Mouse (Mus musculus) midbrain, embryonic 15.5 days (tissue): ENCODE data around the gene Olfr963. TPM values are rescaled to one million over a fixed set of nuclear protein-coding genes. Genes with fewer than 3 reads are reported as not detected.
A peak's percentile ranks its signal among the peaks of the same experiment; 100 is the strongest.

Source experiments
- ATAC-seq: fragments of 200-750 bp; cut with Nextera tagmentation; replicated peaks from 2 replicates; pipeline ENCODE4 v1.8.0; 2017; ENCODE audit warnings: moderate TSS enrichment
- H3K27ac ChIP-seq: fragments of 300-500 bp; sonication (generic); 2 replicates; pipeline ENCODE4 v1.5.1; 2015; ENCODE audit warnings: mild to moderate bottlenecking, inconsistent platforms
- H3K27me3 ChIP-seq: fragments of 300-500 bp; sonication (generic); replicated peaks from 2 replicates; pipeline ENCODE4 v1.6.1; 2015; ENCODE audit warnings: inconsistent platforms
- H3K36me3 ChIP-seq: fragments of 300-500 bp; sonication (generic); replicated peaks from 2 replicates; pipeline ENCODE4 v1.6.1; 2015; ENCODE audit warnings: inconsistent platforms
- H3K4me1 ChIP-seq: fragments of 300-500 bp; sonication (generic); 2 replicates; pipeline ENCODE4 v1.6.1; 2015; ENCODE audit warnings: inconsistent platforms
- H3K4me2 ChIP-seq: fragments of 300-500 bp; sonication (generic); 2 replicates; pipeline ENCODE4 v1.6.1; 2015; ENCODE audit warnings: inconsistent platforms, mild to moderate bottlenecking, moderate library complexity
- H3K4me3 ChIP-seq: fragments of 300-500 bp; sonication (generic); 2 replicates; pipeline ENCODE4 v1.5.1; 2015; ENCODE audit warnings: mild to moderate bottlenecking, inconsistent platforms
- H3K9ac ChIP-seq: fragments of 300-500 bp; sonication (generic); 2 replicates; pipeline ENCODE4 v1.6.1; 2015; ENCODE audit warnings: mild to moderate bottlenecking, inconsistent platforms
- H3K9me3 ChIP-seq: fragments of 300-500 bp; sonication (generic); 2 replicates; pipeline ENCODE4 v1.6.1; 2016; ENCODE audit warnings: inconsistent platforms
- WGBS: fragments of 180-500 bp; shearing (Covaris S2); methylation state at CpG from one replicate; pipeline ENCODE4 v1.1.7; 2015; ENCODE audit warnings: mixed read lengths; 5-methylcytosine and 5-hydroxymethylcytosine counted together
- polyA plus RNA-seq: library from polyadenylated mRNA; unstranded; fragments of >200 nt; fragmentation: Nextera tagmentation; extraction: Ambion mirVana; gene quantifications from 2 replicates; pipeline ENCODE4 v1.2.1, GENCODE M21; 2015

The Olfr963 gene
- polyA plus RNA-seq = not detected in 2 replicates

DNA sequence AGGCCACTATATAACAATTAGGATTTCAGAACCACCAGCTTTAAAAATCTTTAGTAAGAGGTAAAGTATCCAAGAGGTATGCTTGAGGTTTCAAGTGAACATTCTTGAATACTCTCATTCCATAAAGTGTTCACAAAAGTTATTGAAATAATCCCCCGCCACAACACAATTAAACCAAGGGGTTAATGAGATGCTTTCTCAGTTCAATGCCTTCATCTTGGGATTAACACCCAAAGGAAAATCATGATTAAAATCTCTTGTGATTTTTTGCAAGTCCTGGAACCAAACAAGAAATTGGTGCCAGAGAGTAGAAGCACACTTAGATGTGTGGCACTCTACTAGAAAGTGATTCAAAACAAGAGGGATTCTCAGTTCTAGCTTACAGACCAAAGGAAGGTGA, at the start of gene Olfr963:
Olfr963 (plus strand) TSS at position 301 of the 400 bp plus-strand sequence.
- H3K27me3 ChIP-seq = no peaks in the 10 kb centered on the region
- H3K9me3 ChIP-seq = no peaks in the 10 kb centered on the region
- ATAC-seq = no peak
- H3K4me1 ChIP-seq = no peaks in the 10 kb centered on the region
- H3K36me3 ChIP-seq = no peaks in the 10 kb centered on the region
- no peak within 1 kb of the TSS for H3K9ac ChIP-seq
- no peak within 1 kb of the TSS for H3K27ac ChIP-seq
- H3K4me3 ChIP-seq = no peak within 1 kb of the TSS
- H3K4me2 ChIP-seq = no peak within 1 kb of the TSS
- WGBS = 84% methylated on average over 1 of the region's 1 CpGs

- no peak within 1 kb of the TSS for H3K4me3 ChIP-seq
- no peaks in the 10 kb centered on the region for H3K36me3 ChIP-seq
- H3K27ac ChIP-seq = no peak within 1 kb of the TSS
- H3K4me2 ChIP-seq = no peak within 1 kb of the TSS
- H3K27me3 ChIP-seq = no peaks in the 10 kb centered on the region
- ATAC-seq = no peak
- no peaks in the 10 kb centered on the region for H3K4me1 ChIP-seq
- no peaks in the 10 kb centered on the region for H3K9me3 ChIP-seq
- no peak within 1 kb of the TSS for H3K9ac ChIP-seq
- 64% methylated on average over 1 of the region's 1 CpGs for WGBS
Measured at GRCm38 (mm10) chr9:39621073-39621472, 45.9 kb upstream of the Olfr963 start, which contains the start of gene Olfr960. Olfr960 (plus strand) TSS chr9:39621373.

DNA sequence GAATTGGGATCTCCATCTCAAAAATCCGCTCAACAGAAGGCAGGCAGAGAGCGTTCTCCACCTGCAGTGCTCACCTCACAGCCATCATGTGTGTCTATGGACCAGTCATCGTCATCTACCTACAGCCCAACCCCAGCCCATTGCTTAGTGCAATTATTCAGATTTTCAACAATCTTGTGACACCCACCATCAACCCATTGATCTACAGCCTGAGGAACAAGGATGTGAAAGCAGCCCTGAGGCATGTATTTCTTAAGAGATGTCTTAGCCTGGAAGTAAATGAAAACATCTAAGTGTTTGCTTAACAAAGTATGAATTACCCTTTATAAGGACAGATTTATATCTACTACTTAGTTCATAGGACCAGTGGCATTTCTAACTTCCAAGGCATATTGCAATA, 43.2 kb upstream of the Olfr963 start:
- Histone ChIP-seq H3K36me3 (no peaks in the 10 kb centered on the region), H3K27ac (no peak overlapping the region), H3K27me3 (no peaks in the 10 kb centered on the region), H3K9me3 (no peaks in the 10 kb centered on the region), H3K4me1 (no peaks in the 10 kb centered on the region), H3K4me3 (no peak overlapping the region), H3K9ac (no peak overlapping the region), H3K4me2 (no peak overlapping the region)
- WGBS = 90% methylated on average over 3 of the region's 3 CpGs
- ATAC-seq = no peak

GRCm38 (mm10) chr9:39624711-39625110, 42.3 kb upstream of the Olfr963 start:
- Histone ChIP-seq H3K4me2 (no peak overlapping the region), H3K27me3 (no peaks in the 10 kb centered on the region), H3K27ac (no peak overlapping the region), H3K4me3 (no peak overlapping the region), H3K9me3 (no peaks in the 10 kb centered on the region), H3K36me3 (no peaks in the 10 kb centered on the region), H3K4me1 (no peaks in the 10 kb centered on the region), H3K9ac (no peak overlapping the region)
- WGBS = 88% methylated on average over 2 of the region's 2 CpGs
- no peak for ATAC-seq

GRCm38 (mm10) chr9:39629069-39629468, 37.9 kb upstream of the Olfr963 start:
- Histone ChIP-seq H3K9me3 (no peaks in the 10 kb centered on the region), H3K36me3 (no peaks in the 10 kb centered on the region), H3K4me2 (no peak overlapping the region), H3K9ac (no peak overlapping the region), H3K27me3 (no peaks in the 10 kb centered on the region), H3K27ac (no peak overlapping the region), H3K4me3 (no peak overlapping the region), H3K4me1 (peaks cover 2% of the 10 kb centered on the region; the same call in 1 of the 2 replicates)
- 91% methylated on average over 2 of the region's 2 CpGs for WGBS
- ATAC-seq = no peak

DNA sequence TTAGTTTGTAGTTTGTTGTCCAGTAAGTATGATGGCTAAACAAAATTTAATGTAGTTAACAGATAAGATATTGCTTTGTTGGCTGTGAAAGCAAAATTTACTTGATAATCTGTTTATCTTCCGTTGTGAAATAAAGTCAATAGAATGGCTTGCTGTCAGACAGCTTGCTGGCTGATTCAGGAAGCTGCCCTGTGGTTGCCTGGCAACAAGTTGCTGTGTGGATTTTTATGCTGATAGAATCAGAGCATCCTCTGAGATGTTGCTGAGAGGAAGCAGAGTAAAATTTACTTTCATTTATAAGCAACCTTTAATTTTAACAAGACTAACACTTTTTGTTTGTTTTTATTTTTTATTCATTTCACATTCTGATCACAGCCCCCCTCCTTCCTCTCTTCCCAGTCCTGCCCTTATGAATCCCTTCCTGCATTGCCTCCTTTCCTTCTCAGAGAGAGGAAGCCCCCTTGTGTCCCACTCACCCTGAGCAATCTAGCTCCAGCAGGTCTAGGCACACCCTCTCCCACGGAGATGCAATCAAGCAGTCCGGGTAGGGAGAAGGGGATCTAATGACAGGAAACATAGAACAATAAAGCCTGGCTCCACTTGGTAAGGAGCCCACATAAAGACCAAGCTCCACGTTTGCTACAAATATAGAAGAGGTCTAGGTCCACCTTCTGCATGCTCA, 33.0 kb upstream of the Olfr963 start:
- Histone ChIP-seq H3K36me3 (no peaks in the 10 kb centered on the region), H3K27ac (peak overlapping the region; percentile 82), H3K27me3 (no peaks in the 10 kb centered on the region), H3K9ac (no peak overlapping the region), H3K4me2 (no peak overlapping the region), H3K4me3 (no peak overlapping the region), H3K9me3 (no peaks in the 10 kb centered on the region), H3K4me1 (peaks cover 5% of the 10 kb centered on the region; the same call in 1 of the 2 replicates)
- peak; percentile 95 for ATAC-seq
- 26% methylated on average over 4 of the region's 4 CpGs for WGBS

- Histone ChIP-seq H3K27me3 (no peaks in the 10 kb centered on the region), H3K9me3 (no peaks in the 10 kb centered on the region), H3K4me2 (no peak within 1 kb of the TSS), H3K27ac (no peak within 1 kb of the TSS), H3K9ac (no peak within 1 kb of the TSS), H3K4me1 (no peaks in the 10 kb centered on the region), H3K4me3 (no peak within 1 kb of the TSS), H3K36me3 (no peaks in the 10 kb centered on the region)
- ATAC-seq = no peak
Measured at GRCm38 (mm10) chr9:39644785-39645184, 22.2 kb upstream of the Olfr963 start, which contains the start of gene Olfr961. Olfr961 (plus strand) TSS chr9:39645085.

DNA sequence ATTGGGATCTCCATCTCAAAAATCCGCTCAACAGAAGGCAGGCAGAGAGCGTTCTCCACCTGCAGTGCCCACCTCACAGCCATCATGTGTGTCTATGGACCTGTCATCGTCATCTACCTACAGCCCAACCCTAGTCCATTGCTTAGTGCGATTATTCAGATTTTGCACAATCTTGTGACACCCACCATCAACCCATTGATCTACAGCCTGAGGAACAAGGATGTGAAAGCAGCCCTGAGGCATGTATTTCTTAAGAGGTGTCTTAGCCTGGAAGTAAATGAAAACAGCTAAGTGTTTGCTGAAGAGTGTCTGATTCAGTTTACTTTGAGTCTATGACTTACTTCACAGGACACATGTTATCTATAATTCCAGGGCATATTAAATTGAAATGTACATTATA, 19.6 kb upstream of the Olfr963 start:
- no peak overlapping the region for H3K4me2 ChIP-seq
- no peaks in the 10 kb centered on the region for H3K4me1 ChIP-seq
- WGBS = 93% methylated on average over 4 of the region's 4 CpGs
- H3K36me3 ChIP-seq = no peaks in the 10 kb centered on the region
- ATAC-seq = no peak
- no peaks in the 10 kb centered on the region for H3K27me3 ChIP-seq
- H3K9ac ChIP-seq = no peak overlapping the region
- no peak overlapping the region for H3K4me3 ChIP-seq
- H3K27ac ChIP-seq = no peak overlapping the region
- no peaks in the 10 kb centered on the region for H3K9me3 ChIP-seq

- peak; percentile 91 for ATAC-seq
Measured at GRCm38 (mm10) chr9:39654756-39655396, 12.1 kb upstream of the Olfr963 start.

DNA sequence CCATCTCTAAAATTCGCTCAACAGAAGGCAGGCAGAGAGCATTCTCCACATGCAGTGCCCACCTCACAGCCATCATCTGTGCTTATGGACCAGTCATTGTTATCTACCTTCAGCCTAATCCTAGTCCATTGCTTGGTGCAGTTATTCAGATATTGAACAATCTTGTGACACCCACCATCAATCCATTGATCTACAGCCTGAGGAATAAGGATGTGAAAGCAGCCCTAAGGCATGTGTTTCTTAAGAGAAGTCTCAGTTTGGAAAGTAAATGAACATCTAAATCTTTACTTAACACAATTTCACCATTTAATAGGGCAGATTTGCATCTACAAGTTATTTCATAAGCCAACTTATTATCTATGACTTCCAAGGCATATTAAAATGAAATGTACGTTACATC, 2.7 kb downstream of the Olfr963 start:
- H3K4me1 ChIP-seq = no peaks in the 10 kb centered on the region
- H3K9ac ChIP-seq = no peak overlapping the region
- H3K4me3 ChIP-seq = no peak overlapping the region
- no peak for ATAC-seq
- 85% methylated on average over 2 of the region's 2 CpGs for WGBS
- H3K27me3 ChIP-seq = no peaks in the 10 kb centered on the region
- no peaks in the 10 kb centered on the region for H3K9me3 ChIP-seq
- H3K4me2 ChIP-seq = no peak overlapping the region
- H3K36me3 ChIP-seq = no peaks in the 10 kb centered on the region
- H3K27ac ChIP-seq = no peak overlapping the region

More at GRCm38 (mm10) chr9:39654756-39655396, 12.1 kb upstream of the Olfr963 start:
- H3K4me3 ChIP-seq = no peak overlapping the region
- no peaks in the 10 kb centered on the region for H3K36me3 ChIP-seq
- peak overlapping the region; percentile 60 for H3K27ac ChIP-seq
- 46% methylated on average over 6 of the region's 6 CpGs for WGBS
- no peak overlapping the region for H3K9ac ChIP-seq
- H3K9me3 ChIP-seq = no peaks in the 10 kb centered on the region
- H3K4me1 ChIP-seq = peaks cover 7% of the 10 kb centered on the region
- H3K4me2 ChIP-seq = no peak overlapping the region
- no peaks in the 10 kb centered on the region for H3K27me3 ChIP-seq

DNA sequence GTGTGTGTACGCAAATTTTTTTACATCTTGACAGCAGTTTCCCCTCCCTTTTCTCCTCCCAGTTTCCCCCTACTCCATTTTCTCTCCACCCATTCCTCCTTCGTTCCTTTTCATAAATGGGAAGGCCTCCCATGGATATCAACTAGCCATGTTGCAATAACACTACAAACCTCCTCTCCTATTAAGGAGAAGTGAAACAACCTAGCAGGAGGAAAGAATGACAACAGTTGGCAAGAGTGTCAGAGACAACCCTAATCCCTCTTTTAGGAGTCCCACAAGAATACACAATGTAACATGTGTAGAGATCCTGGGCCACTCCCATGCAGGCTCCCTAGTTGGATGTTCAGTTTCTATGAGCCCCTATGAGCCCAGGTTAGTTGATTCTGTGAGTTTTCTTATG, 7.8 kb downstream of the Olfr963 start:
- Histone ChIP-seq H3K9ac (no peak overlapping the region), H3K4me2 (no peak overlapping the region), H3K4me3 (no peak overlapping the region), H3K27me3 (no peaks in the 10 kb centered on the region), H3K27ac (no peak overlapping the region), H3K36me3 (no peaks in the 10 kb centered on the region), H3K9me3 (no peaks in the 10 kb centered on the region), H3K4me1 (no peaks in the 10 kb centered on the region)
- 88% methylated on average over 2 of the region's 2 CpGs for WGBS
- ATAC-seq = no peak

DNA sequence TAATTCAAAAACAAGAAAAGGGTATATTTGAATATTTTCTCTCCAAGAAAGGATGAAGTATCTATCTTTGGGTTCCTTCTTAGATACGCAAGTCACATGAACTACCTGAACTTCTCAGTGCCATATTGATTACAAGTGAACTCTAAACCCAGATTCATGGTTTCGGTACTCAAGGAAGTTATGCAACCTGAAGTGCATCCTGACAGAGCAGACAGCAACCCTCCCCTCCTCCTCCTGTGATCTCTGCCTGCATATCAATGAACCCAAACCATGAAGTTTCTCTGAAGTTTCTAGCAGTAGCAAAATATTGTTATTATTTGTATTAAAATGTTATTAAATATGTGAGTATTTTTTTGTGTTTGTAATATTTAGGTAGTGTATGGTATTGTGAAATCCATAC, 11.6 kb downstream of the Olfr963 start:
- Histone ChIP-seq H3K4me3 (no peak overlapping the region), H3K27ac (no peak overlapping the region), H3K27me3 (no peaks in the 10 kb centered on the region), H3K36me3 (no peaks in the 10 kb centered on the region), H3K9me3 (no peaks in the 10 kb centered on the region), H3K4me1 (no peaks in the 10 kb centered on the region), H3K9ac (no peak overlapping the region), H3K4me2 (no peak overlapping the region)
- ATAC-seq = no peak
- 91% methylated on average over 2 of the region's 2 CpGs for WGBS

- H3K9ac ChIP-seq = no peak overlapping the region
- 58% methylated on average over 2 of the region's 2 CpGs for WGBS
- H3K9me3 ChIP-seq = no peaks in the 10 kb centered on the region
- no peaks in the 10 kb centered on the region for H3K36me3 ChIP-seq
- no peak overlapping the region for H3K4me3 ChIP-seq
- H3K4me1 ChIP-seq = no peaks in the 10 kb centered on the region
- no peaks in the 10 kb centered on the region for H3K27me3 ChIP-seq
- H3K4me2 ChIP-seq = no peak overlapping the region
- peak; percentile 74 for ATAC-seq
- no peak overlapping the region for H3K27ac ChIP-seq
Measured at GRCm38 (mm10) chr9:39679280-39679679, 12.3 kb downstream of the Olfr963 start.
